Mouse (Mus musculus): ENCODE data around the gene Mefv. TPM values are rescaled to one million over a fixed set of nuclear protein-coding genes. Genes with fewer than 3 reads are reported as not detected.

Mefv gene
- polyA plus RNA-seq (2012; ENCODE audit: low replicate concordance): 0.50 and 0.65 TPM in 2 replicates

DNA sequence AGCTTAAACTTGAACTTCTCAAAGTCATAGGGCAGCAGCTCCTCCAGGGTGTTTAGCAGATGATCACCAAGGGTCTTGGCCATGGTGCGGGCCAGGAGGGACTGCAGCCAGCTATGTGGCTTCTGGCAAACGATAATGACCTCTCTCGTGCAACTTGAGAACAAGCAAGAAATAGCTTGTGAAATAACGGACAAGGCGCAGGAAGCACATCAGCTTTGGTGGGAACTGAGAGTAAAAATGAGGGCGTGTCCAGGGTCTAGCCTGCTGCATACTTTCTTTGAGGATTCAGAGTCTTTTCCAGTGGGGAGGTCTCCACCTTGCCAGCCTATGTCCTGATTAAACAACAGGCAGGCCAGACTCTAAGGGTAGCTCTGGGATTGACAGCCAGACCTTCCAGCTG lies at the start of gene Mefv:
Gene Mefv (minus strand): TSS at position 118 of the 400 bp plus-strand sequence.

DNA sequence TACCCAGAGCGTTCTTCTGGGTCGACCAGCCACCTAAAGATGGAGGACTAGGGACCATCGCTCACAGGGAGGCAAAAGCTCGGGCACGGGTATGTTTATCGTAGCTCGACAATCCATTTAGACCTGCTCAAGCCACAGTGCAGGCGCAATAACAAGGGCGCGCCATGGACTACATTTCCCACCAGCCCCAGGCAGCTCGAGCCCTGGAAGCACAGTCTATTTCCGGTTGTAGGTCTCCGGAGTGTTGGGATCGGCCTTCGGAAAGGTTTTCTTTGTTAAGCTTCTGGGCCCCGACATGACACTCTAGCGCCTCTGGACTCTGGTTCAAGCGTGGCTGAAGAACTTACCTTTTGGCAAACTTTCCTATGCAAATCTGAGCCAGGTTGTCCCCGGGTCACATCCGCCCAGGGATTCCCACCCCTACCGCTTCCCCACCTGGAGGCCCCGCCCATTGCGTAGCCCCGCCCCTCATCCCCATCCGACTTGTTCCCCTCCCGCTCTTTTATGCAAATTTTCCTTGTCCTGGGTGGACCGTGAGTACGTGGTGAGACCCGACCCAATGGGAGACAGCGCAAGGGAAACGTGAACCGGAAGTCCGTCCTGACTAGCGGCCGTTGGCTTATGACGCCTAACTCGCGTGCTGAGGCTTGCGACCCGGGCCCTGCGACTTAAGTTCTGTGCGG lies 25.7 kb upstream of the Mefv start, which contains the start of gene Zfp263:
Gene Zfp263 (plus strand): TSS at position 591 of the 683 bp plus-strand sequence.

Other genes with a start within 250 kb of the Mefv start
- 0.25 TPM in 1 of 2 replicates, not detected in the other for gene Olfr161, start 127.1 kb downstream of the Mefv start, polyA plus RNA-seq (2012; ENCODE audit: low replicate concordance)
- 17.2 and 22.9 TPM in 2 replicates for gene Zfp263, start 26.0 kb upstream of the Mefv start, polyA plus RNA-seq (2012; ENCODE audit: low replicate concordance)
- gene Olfr15, start 112.8 kb upstream of the Mefv start, polyA plus RNA-seq (2012; ENCODE audit: low replicate concordance): 0.02 TPM in 1 of 2 replicates, not detected in the other
- 0.16 and 0.18 TPM in 2 replicates for gene Zfp174, start 129.2 kb upstream of the Mefv start, polyA plus RNA-seq (2012; ENCODE audit: low replicate concordance)
- gene Naa60, start 154.3 kb upstream of the Mefv start, polyA plus RNA-seq (2012; ENCODE audit: low replicate concordance): 21.8 and 50.6 TPM in 2 replicates
- 5.6 and 6.4 TPM in 2 replicates for gene Zfp597, start 166.5 kb upstream of the Mefv start, polyA plus RNA-seq (2012; ENCODE audit: low replicate concordance)
- not detected in 2 replicates for gene Gm20695, start 166.6 kb upstream of the Mefv start, polyA plus RNA-seq (2012; ENCODE audit: low replicate concordance)
- gene 1700037C18Rik, start 190.6 kb upstream of the Mefv start, polyA plus RNA-seq (2012; ENCODE audit: low replicate concordance): 23.8 and 28.9 TPM in 2 replicates
- 14.0 and 40.7 TPM in 2 replicates for gene Cluap1, start 190.7 kb upstream of the Mefv start, polyA plus RNA-seq (2012; ENCODE audit: low replicate concordance)

Data from leukemia stem cell, adult 10-12 weeks (primary cell).